Mouse (Mus musculus) lung, embryonic 15.5 days (tissue): Measurements from ENCODE around the gene Gcc2. TPM values are rescaled to one million over a fixed set of nuclear protein-coding genes. Genes with fewer than 3 reads are reported as not detected.

Experiments used
- polyA plus RNA-seq: library from polyadenylated mRNA; unstranded; fragments of >200 nt; fragmentation: Nextera tagmentation; extraction: Ambion mirVana; gene quantifications from 2 replicates; pipeline ENCODE4 v1.2.1, GENCODE M21; 2015

The Gcc2 gene
- polyA plus RNA-seq, 1 experiment from 2014 or later: 88.6 TPM

Other genes starting within 250 kb of the Gcc2 start
- not detected in 2 replicates for gene AW822073, start 30.6 kb upstream of the Gcc2 start, polyA plus RNA-seq
- not detected in 2 replicates for gene Duxf3, start 22.8 kb upstream of the Gcc2 start, polyA plus RNA-seq
- not detected in 2 replicates for gene Gm4981, start 18.8 kb upstream of the Gcc2 start, polyA plus RNA-seq
- gene Lims1, start 68.0 kb downstream of the Gcc2 start, polyA plus RNA-seq: 227 and 235 TPM in 2 replicates
- gene Ranbp2, start 191.4 kb downstream of the Gcc2 start, polyA plus RNA-seq: 26.5 and 27.9 TPM in 2 replicates
- gene Ccdc138, start 242.5 kb downstream of the Gcc2 start, polyA plus RNA-seq: 10.1 and 10.4 TPM in 2 replicates